Mouse (Mus musculus): Measurements from ENCODE around the gene Ttc28.

DNA sequence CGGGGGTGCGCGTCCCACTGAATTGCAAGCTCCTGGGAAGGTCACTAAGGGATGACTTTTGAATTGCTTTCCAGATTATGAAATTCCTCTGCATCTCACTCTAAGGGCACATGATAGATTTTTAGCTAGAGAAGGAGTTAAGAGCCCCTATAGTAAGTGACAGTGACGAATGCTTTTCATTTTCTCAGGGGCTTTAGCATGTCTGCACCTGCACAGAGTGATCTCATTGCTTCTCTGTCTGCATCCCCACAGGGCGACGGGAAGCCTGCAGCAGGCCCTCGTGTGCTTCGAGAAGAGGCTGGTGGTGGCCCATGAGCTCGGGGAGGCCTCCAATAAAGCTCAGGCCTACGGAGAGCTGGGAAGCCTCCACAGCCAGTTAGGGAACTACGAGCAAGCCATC is 345.7 kb downstream of the Ttc28 start:
- no peak for TF ChIP-seq TCF12 (IDR thresholded peaks at IDR 0.05; ENCODE audit: low read depth, low read length)
- TF ChIP-seq GABPA (IDR thresholded peaks at IDR 0.05; ENCODE audit: insufficient replicate concordance, low read depth, low read length) = no peak
- TF ChIP-seq CHD1 (IDR thresholded peaks at IDR 0.05; ENCODE audit: low read depth, low read length) = no peak
- TF ChIP-seq CTCF (conservative IDR thresholded peaks at IDR 0.05 in 1 of 2, IDR thresholded peaks at IDR 0.05 in 1 of 2; ENCODE audit: low read depth in 2 of 2, low read length in 2 of 2) = no peak
- no peak for TF ChIP-seq HCFC1 (IDR thresholded peaks at IDR 0.05; ENCODE audit: low read depth, low read length)
- TF ChIP-seq MAX (IDR thresholded peaks at IDR 0.05; ENCODE audit: low read length) = no peak
- TF ChIP-seq POLR2A (IDR thresholded peaks at IDR 0.05; ENCODE audit: low read depth, low read length) = no peak

Measured in CH12.LX (cell line).